Mouse (Mus musculus) adrenal gland, postnatal 4 days (tissue): ENCODE results near the gene Zcchc7. TPM values are rescaled to one million over a fixed set of nuclear protein-coding genes. Genes with fewer than 3 reads are reported as not detected.
"Not testable (repeated sequence)": the region's sequence is repeated elsewhere in the genome, so short reads cannot be mapped to it uniquely, and the experiment has no call there.

ENCODE experiments used
- DNase-seq, 2 experiments: peaks; one replicate each; pipeline ENCODE4 v3.0.0; 2021 to 2022; ENCODE audit warnings: low spot score in 2 of 2, mixed read lengths in 2 of 2
- total RNA-seq, 2 experiments: library from RNA; stranded (reverse); gene quantifications; 2 replicates each; pipeline ENCODE4 v1.2.3; 2021

Zcchc7 gene
- total RNA-seq, 2 experiments from 2014 or later = 49.1 to 53.2 TPM

GRCm38 (mm10) chr4:44756134-44756951 is 666 bp downstream of the Zcchc7 start:
- DNase-seq = peak; percentile 54 to 85

DNA sequence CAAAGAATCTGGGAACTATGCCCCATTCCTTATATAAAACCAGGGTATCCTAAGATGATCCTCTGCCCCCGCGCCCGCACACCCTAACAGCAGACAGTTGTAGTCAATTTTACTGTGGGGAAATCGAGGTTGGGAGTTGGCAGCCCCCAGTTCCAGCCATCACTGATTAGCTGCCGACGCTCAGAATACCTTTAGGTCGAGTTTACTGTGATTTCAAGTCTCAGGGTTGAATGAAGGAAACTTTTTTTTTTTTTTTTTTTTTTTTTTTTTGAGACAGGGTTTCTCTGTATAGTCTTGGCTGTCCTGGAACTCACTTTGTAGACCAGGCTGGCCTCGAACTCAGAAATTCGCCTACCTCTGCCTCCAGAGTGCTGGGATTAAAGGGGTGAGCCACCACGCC is 1.5 kb downstream of the Zcchc7 start:
- not testable (repeated sequence) for DNase-seq

GRCm38 (mm10) chr4:44774890-44775289 is 19.2 kb downstream of the Zcchc7 start:
- DNase-seq = no peak

DNA sequence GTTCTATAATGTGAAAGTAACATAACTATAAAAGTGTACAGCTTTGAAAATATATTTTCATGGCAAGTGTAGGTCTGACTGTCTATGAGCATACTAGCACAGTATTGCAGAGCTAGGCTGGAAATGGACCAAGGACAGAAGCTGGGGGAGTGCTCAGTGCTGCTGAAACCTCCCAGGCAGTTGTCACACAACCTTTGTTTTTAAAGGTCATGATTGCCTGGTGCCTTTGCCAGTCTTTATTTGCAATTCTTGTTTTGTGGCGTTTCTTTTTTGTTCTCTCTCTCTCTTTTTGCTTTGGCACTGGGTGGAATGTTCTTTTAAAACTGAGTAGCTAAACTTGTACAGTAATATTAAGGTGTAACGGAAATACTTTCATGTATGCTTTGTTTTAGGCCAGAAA is 21.0 kb downstream of the Zcchc7 start:
- DNase-seq = no peak

DNA sequence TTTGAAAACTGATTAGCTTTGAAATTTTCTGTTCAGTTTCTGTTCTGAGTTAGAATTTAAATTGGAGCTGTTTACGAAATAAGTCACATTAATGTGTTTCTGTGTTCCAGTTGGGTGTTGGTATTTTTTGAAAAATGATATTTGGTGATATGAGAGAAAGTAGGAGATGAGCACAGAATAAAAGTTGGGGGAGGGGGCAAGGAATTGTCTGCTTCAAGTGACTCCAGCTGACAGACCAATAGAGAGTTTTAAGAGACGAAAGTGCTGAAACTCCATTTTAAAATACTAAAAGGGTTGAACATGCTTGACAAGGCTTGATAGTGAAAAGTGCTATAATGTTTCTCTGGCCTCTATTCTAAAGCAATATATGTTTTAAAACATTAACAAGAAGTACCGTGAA is 21.4 kb downstream of the Zcchc7 start:
- no peak for DNase-seq

GRCm38 (mm10) chr4:44777711-44778110 is 22.0 kb downstream of the Zcchc7 start:
- DNase-seq = no peak

- DNase-seq = no peak
Observed at GRCm38 (mm10) chr4:44778316-44778715, 22.6 kb downstream of the Zcchc7 start.

GRCm38 (mm10) chr4:44780462-44781157 is 24.9 kb downstream of the Zcchc7 start:
- no peak for DNase-seq

- no peak for DNase-seq
Observed at GRCm38 (mm10) chr4:44781494-44781893, 25.8 kb downstream of the Zcchc7 start.

DNA sequence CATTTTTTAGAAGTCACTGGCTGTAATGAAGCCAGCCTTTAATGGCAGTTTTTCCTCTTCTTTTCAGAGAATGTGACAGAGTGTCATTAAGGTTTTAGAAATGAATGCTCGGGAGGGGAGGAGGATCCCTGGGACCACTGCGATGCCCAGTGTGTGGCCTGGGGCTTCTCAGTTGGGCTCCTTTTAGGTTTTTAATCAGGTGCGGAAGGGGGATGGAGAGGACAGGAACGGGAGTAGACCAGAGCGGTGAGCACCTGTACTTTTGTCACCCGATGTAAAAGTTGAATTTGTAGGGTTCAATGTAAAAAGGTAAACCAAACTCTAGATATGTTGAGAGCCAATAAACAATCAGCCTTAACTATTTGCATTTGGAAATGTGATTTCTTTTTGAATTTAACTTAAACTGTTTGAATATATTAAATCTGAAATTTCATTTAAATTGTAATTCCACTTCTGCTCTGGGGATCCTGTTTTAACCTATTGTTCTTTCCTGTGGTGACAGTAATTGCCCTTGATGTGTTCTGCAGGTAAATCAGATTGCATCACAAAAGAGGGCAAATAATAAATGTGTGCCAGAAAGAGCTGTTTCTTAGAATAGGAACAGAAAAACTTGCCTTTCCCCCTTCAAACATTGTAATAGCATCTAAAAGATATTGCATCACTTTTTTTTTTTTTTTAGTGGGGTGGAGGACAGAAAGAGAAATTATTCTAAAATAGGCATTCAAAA is 28.1 kb downstream of the Zcchc7 start:
- no peak for DNase-seq

DNA sequence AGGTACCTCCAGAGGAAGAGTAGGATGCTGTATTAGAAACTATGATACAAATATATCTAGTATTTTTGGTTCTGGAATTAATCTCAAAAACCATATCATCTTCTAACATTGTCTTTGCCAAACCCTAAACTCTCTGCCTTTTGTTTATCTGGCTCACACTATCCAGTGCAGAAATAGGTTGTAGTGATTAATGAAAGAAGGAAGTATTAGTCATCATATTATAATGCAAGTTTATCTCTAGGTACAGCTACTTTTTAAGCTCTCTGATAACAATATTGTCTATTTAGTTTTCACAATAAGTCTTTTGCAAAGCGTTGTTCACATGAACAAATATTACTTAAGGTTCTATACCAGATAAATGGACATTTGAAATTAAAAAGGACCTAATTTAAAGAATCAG is 57.2 kb downstream of the Zcchc7 start:
- no peak for DNase-seq

GRCm38 (mm10) chr4:44813770-44814169 is 58.1 kb downstream of the Zcchc7 start:
- no peak for DNase-seq

DNA sequence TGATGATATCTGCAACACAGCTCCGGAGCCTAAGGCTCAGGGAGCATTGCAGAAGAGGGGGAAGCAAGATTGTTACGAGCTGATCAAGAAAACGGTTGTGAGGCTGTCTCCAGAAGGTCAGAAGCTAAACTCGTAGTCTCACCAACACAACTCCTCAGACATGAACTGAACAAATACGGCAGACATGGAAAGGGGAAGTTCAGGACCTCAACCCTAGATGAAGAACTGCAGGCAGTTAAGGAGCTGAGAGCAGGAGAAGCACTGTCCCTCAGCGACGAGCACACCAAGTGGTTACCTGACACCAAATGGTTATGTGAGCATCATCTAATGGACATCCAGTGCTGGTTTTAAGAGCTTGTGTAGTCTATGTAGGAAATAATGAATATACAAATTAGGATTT is 60.9 kb downstream of the Zcchc7 start:
- no peak for DNase-seq

DNA sequence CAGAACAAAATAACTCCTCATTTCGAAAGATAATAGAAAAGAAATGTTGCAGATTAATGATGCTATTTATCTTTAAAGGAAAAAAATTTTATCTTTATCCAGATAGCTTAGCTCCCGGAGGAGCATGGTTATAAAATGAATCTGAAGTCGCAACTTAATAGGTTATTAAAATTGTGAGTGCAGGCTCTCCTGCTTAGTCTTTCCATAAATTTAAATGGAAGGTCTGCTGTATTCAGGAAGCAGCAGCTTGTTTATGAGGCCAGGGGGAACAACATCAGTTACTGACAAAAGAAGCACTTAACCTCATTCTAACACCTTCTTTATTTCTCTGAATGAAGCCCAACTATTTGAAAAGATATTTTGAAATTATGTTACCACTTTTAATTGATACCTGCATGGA is 74.9 kb downstream of the Zcchc7 start:
- DNase-seq = no peak

DNA sequence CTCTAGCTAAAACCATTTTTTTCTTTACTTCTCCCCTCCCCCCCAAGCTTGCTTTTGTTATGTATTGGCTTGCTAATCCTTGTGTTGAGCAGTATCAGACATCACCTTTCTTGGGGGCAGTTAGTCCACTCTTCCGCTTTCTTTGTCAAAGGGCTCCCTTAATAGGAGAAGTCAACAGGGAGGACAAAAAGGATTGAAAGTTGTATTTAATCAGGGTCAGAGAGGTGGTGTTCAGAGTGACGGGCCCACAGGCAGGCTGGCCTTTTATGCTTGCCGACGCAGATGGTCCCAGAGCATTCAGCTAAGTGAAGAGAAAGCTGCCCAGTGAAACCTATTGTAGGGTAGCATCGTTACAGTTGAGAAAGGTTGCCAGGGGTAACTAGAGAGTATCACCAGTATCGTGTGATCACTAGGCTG is 96.2 kb downstream of the Zcchc7 start:
- no peak for DNase-seq

- no peak for DNase-seq
Observed at GRCm38 (mm10) chr4:44871591-44871990, 115.9 kb downstream of the Zcchc7 start.

DNA sequence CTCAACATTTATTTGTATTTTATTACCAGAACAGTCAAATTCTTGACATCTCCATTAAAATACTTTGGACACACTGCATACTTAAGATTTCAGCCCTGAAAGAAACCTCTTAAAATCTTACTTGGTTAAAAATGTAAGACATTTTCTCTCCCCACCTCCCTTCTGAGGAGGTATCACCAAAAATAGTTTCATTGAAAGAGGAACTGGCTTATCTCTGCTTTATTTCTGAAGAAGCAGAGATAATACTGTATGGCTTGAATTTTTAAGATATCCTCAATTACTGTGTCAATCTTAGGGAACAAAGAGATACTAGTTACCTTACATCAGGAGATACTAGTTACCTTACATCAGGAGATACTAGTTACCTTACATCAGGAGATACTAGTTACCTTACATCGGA is 116.4 kb downstream of the Zcchc7 start:
- DNase-seq = no peak

DNA sequence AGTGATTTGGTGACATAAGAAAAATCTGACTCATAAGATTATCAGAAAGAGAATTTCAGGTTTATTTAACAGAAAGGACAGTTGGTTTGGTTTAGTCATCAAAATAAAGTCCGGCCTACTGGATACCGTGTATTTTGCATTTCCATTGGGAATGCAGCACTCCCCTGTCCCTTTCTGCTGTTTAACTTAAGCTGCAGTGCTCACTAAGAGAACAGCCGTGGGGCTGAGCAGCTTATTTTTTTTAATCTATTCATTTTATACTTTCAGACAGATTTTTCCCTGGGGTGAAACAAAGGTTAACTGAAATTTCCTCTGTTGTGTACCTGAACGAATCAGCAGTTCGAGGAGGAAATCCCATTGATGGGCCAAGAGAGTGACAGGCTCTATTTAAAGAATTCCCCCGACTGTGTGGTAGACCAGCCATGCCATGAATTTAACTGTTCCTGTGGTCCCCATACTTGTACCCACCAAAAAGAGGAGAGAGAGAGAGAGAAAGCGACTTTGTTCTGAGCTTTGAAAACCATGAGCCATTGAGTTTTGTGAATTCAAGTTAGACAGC is 124.5 kb downstream of the Zcchc7 start:
- no peak for DNase-seq

DNA sequence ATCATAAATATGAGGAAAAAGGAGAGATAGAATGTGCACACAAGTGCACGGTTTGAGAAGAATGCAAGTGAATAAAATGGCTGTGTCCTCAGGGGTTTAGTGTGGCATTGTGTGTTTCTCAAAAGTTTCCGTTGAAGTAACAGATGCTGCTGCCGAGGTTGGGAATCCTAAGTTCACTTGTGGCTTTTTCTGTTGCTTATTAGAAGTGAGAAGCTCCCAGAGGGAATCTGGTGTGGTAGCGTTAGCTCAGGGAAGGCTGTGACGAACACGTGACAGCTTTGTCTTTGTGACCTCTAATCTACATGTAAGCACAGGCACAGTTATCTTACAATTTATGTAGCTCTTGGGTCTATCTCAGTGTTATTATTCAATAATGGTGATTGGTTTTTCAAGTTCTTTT is 130.5 kb downstream of the Zcchc7 start:
- DNase-seq = no peak

DNA sequence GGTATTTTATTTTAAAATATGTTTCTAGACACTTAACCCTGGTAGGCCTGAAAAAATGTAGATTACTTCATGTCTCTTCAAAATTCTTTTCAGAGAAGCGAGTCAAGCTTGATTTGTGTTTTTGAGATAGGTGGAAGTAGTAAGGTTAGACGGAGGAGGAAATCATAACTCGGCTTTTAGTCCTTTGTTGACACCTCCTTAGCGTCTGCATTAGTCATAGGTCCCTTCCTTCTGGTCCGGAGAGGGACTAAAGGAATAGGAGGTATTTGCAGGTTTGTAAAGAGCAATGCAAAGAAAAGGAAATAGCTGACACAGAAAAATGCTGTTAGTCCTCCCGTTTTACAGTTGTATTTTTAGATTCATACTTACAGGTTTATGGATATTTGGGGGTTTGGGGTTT is 135.7 kb downstream of the Zcchc7 start:
- no peak for DNase-seq

- no peak for DNase-seq
Observed at GRCm38 (mm10) chr4:44905651-44906271, 150.1 kb downstream of the Zcchc7 start.
